Mouse (Mus musculus) frontal cortex, adult (tissue): ENCODE results near the gene Trib3.
"Not testable (repeated sequence)": the region's sequence is repeated elsewhere in the genome, so short reads cannot be mapped to it uniquely, and the experiment has no call there.

Experiments used
- ATAC-seq: cut with Nextera tagmentation; 2 replicates; pipeline ENCODE4 v1.9.2; 2017; ENCODE audit warnings: mild to moderate bottlenecking, moderate library complexity, mixed read lengths; ENCODE audit not compliant: low TSS enrichment

The Trib3 gene

GRCm38 (mm10) chr2:152343329-152344213, at the start of gene Trib3:
Gene Trib3 (minus strand): TSS chr2:152344032.
- peak; percentile 82 for ATAC-seq

GRCm38 (mm10) chr2:152393225-152394017, 49.6 kb upstream of the Trib3 start:
- ATAC-seq, result no peak

- peak; percentile 23; the same call in 1 of the 2 replicates for ATAC-seq
These were observed 49.0 kb upstream of the Trib3 start for GRCm38 (mm10) chr2:152392786-152393185.

- ATAC-seq, result no peak
These were observed 40.4 kb upstream of the Trib3 start for GRCm38 (mm10) chr2:152384191-152384590.

- ATAC-seq, result peak; percentile 81
These were observed 32.5 kb upstream of the Trib3 start, which contains the start of gene Nrsn2 for GRCm38 (mm10) chr2:152376345-152376741. Gene Nrsn2 (minus strand): TSS chr2:152376638.

- ATAC-seq, result peak; percentile 75
These were observed 32.0 kb upstream of the Trib3 start for GRCm38 (mm10) chr2:152375652-152376344.

GRCm38 (mm10) chr2:152373547-152373946, 29.7 kb upstream of the Trib3 start:
- ATAC-seq, result no peak

GRCm38 (mm10) chr2:152372661-152373060, 28.8 kb upstream of the Trib3 start:
- ATAC-seq, result no peak

GRCm38 (mm10) chr2:152372104-152372503, 28.3 kb upstream of the Trib3 start:
- no peak for ATAC-seq

GRCm38 (mm10) chr2:152368532-152369140, 24.8 kb upstream of the Trib3 start:
- peak; percentile 67 for ATAC-seq

GRCm38 (mm10) chr2:152367917-152368316, 24.1 kb upstream of the Trib3 start:
- ATAC-seq, result no peak

GRCm38 (mm10) chr2:152363245-152364147, 19.7 kb upstream of the Trib3 start:
- ATAC-seq, result peak; percentile 87

- ATAC-seq, result no peak
These were observed 17.4 kb upstream of the Trib3 start for GRCm38 (mm10) chr2:152361193-152361592.

GRCm38 (mm10) chr2:152360271-152360775, 16.5 kb upstream of the Trib3 start:
- ATAC-seq, result no peak

GRCm38 (mm10) chr2:152359616-152360015, 15.8 kb upstream of the Trib3 start:
- no peak for ATAC-seq

GRCm38 (mm10) chr2:152358977-152359376, 15.1 kb upstream of the Trib3 start:
- ATAC-seq, result not testable (repeated sequence)

GRCm38 (mm10) chr2:152357254-152357653, 13.4 kb upstream of the Trib3 start:
- ATAC-seq, result no peak

GRCm38 (mm10) chr2:152349842-152350540, 6.2 kb upstream of the Trib3 start:
- peak; percentile 27; the same call in 1 of the 2 replicates for ATAC-seq

- no peak for ATAC-seq
These were observed 5.4 kb upstream of the Trib3 start for GRCm38 (mm10) chr2:152349205-152349604.

GRCm38 (mm10) chr2:152347722-152348121, 3.9 kb upstream of the Trib3 start:
- no peak for ATAC-seq
